Mouse (Mus musculus): Measurements from ENCODE around the gene Epha4.

- TF ChIP-seq POLR2A (IDR thresholded peaks at IDR 0.05; ENCODE audit: insufficient read depth, low read depth, low read length) (no peak), CTCF (IDR thresholded peaks at IDR 0.05; ENCODE audit: insufficient read depth, low read depth, low read length) (no peak)
Measured at GRCm38 (mm10) chr1:77496468-77497181, 18.3 kb downstream of the Epha4 start.
